ENCODE assay signal across 27 mouse cellular contexts in the genomic region with DNA sequence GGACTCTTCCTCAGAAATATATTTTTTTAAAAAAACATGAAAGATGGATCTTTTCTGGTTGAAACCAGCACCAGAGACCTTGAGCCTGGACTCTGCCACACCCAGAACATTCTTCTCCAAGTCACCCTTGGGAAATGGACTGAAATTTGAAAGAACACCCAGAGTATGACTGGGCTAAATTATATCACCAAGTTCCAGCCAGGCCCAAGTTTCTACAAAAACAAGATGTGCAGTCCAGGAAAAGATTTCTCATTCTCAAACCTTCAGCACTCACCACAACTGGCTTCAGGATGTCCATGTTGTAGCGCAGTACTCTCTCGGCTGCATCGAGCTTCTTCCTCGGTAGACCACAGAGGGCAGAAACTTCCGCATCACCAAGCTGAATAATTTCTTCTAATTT. TPM values are rescaled to one million over a fixed set of nuclear protein-coding genes. Genes with fewer than 3 reads are reported as not detected.
A peak's percentile ranks its signal among the peaks of the same experiment; 100 is the strongest.
DNase-seq lines count a peak whose midpoint lies in the region; TF ChIP-seq lines count a peak whose summit lies in the region.
"Had no signal": no experiment of that assay in that cellular context is flagged by ENCODE, and none has a peak within 500 bp of the region (broad histone marks: within the 10 kb centered on the region; RNA-seq: fewer than 3 reads in every experiment).

No protein-coding gene starts in this region.

- no peaks in the 10 kb centered on the region for H3K36me3 ChIP-seq in thymus, adult 2 months (ENCODE audit: control insufficient read depth, insufficient read depth, low read length)
- H3K36me3 ChIP-seq: forebrain, embryonic 12.5 days; heart, embryonic 13.5 days; hindbrain, embryonic 10.5 days; midbrain, embryonic 10.5 days; neural tube, embryonic 13.5 days had no signal

- H3K27ac ChIP-seq in gastrocnemius, adult 2 months, result peak overlapping the region; percentile 78
- peak overlapping the region; percentile 63 for H3K27ac ChIP-seq in embryonic fibroblast, embryonic 13.5 days (ENCODE audit: insufficient read depth, low read length)
- no peak overlapping the region for H3K27ac ChIP-seq in thymus, adult 2 months (ENCODE audit: control insufficient read depth, insufficient read depth, low read length)
- H3K27ac ChIP-seq: forebrain, embryonic 12.5 days; heart, embryonic 13.5 days; hindbrain, embryonic 10.5 days; hindbrain, postnatal 0 days; layer of hippocampus, adult 2 months; midbrain, embryonic 10.5 days; neural tube, embryonic 13.5 days had no signal

- intact Hi-C loops in gastrocnemius, adult 2 months (cut with DNase I), result no loop called here

- no peak for TF ChIP-seq CTCF in gastrocnemius, adult 2 months (IDR thresholded peaks at IDR 0.05)
- TF ChIP-seq CTCF in embryonic fibroblast, embryonic 13.5 days (IDR thresholded peaks at IDR 0.05; ENCODE audit: borderline replicate concordance, insufficient read depth, low read length), result no peak
- no peak for TF ChIP-seq CTCF in thymus, adult 2 months (IDR thresholded peaks at IDR 0.05; ENCODE audit: borderline replicate concordance, control insufficient read depth, extremely low read depth, insufficient read depth, low read length, poor library complexity)

- H3K27me3 ChIP-seq in thymus, adult 2 months (ENCODE audit: control insufficient read depth, insufficient read depth, low read length), result no peaks in the 10 kb centered on the region
- H3K27me3 ChIP-seq: CH12.LX; forebrain, embryonic 12.5 days; heart, embryonic 13.5 days; neural tube, embryonic 13.5 days had no signal

- no peaks in the 10 kb centered on the region for H3K4me1 ChIP-seq in embryonic fibroblast, embryonic 13.5 days (ENCODE audit: control insufficient read depth, insufficient read depth, low read length)
- H3K4me1 ChIP-seq in thymus, adult 2 months (replicated peaks; ENCODE audit: control insufficient read depth, insufficient read depth, low read length), result no peaks in the 10 kb centered on the region
- H3K4me1 ChIP-seq: forebrain, embryonic 12.5 days had no signal

- peak; percentile 29 for DNase-seq in gastrocnemius, adult 2 months
- DNase-seq in gastrocnemius, postnatal 25 days, result no peak
- DNase-seq in lung, postnatal 36 days, result peak; percentile 24
- DNase-seq in lung, postnatal 4 days, result no peak
- no peak for DNase-seq in ovary, postnatal 14 days (ENCODE audit: low spot score)
- no peak for DNase-seq in layer of hippocampus, postnatal 36 days
- DNase-seq in thymus, adult 2 months, result no peak
- DNase-seq: adrenal gland, adult 8-10 months; B cell, adult 2 months; cerebellum, adult 8-10 months; cerebellum, postnatal 36 days; gastrocnemius, postnatal 14 days; kidney, postnatal 25 days; liver, postnatal 0 days; lung, postnatal 14 days; thymus, postnatal 36 days had no signal

- TF ChIP-seq POLR2A in embryonic fibroblast, embryonic 13.5 days (IDR thresholded peaks at IDR 0.05; ENCODE audit: low read depth, low read length), result no peak
- no peak for TF ChIP-seq POLR2A in thymus, adult 2 months (IDR thresholded peaks at IDR 0.05; ENCODE audit: control insufficient read depth, extremely low read depth, insufficient read depth, low read length, poor library complexity)

- WGBS in thymus, adult 2 months, result 36% methylated on average over 5 of the region's 5 CpGs

- H3K4me3 ChIP-seq in gastrocnemius, adult 2 months, result no peak overlapping the region
- H3K4me3 ChIP-seq in embryonic fibroblast, embryonic 13.5 days (ENCODE audit: insufficient read depth, low read length), result no peak overlapping the region
- H3K4me3 ChIP-seq in thymus, adult 2 months (ENCODE audit: control insufficient read depth, insufficient read depth, low read length), result no peak overlapping the region
- H3K4me3 ChIP-seq: erythroblast, embryonic 14.5 days; forebrain, embryonic 12.5 days; heart, embryonic 13.5 days; hindbrain, embryonic 10.5 days; layer of hippocampus, adult 2 months; midbrain, embryonic 10.5 days; myocyte; neural tube, embryonic 13.5 days had no signal

RNA-seq across cellular contexts. Expression of a gene that starts 53.0 kb away (rescaled TPM):
- 1 to 10 TPM; 5.9 to 8.6 TPM for total RNA-seq in gastrocnemius, adult 2 months (2021)
- 1 to 10 TPM; 4.8 to 9.4 TPM for total RNA-seq in gastrocnemius, postnatal 25 days (2021)
- polyA plus RNA-seq in embryonic fibroblast, embryonic 13.5 days (2011; ENCODE audit: insufficient read length, low read depth, missing spikeins), result 15.7 and 20.4 TPM in 2 replicates
- total RNA-seq in layer of hippocampus, postnatal 36 days (2021), result 10 to 100 TPM; 21.3 to 21.4 TPM
- 13.8 and 15.4 TPM in 2 replicates for polyA plus RNA-seq in thymus, adult 2 months (2012; rRNA removed)

Comparison
In these comparisons a context has a peak if more than half of its experiments do, and no peak if none do; other contexts are left out.
1. DNase-seq: peak in gastrocnemius, adult 2 months (single experiment) and lung, postnatal 36 days (single experiment); none in gastrocnemius, postnatal 25 days (single experiment), lung, postnatal 4 days (0 of 2), ovary, postnatal 14 days (single experiment), layer of hippocampus, postnatal 36 days (0 of 2) and thymus, adult 2 months (single experiment).